Mouse (Mus musculus) induced T-regulatory cell, adult 2 months (primary cell): Measurements from ENCODE around the gene Arfgap2.
A peak's percentile ranks its signal among the peaks of the same experiment; 100 is the strongest.
"Not testable (repeated sequence)": the region's sequence is repeated elsewhere in the genome, so short reads cannot be mapped to it uniquely, and the experiment has no call there.

ENCODE experiments used
- DNase-seq: peaks from one replicate; pipeline ENCODE4 v3.0.0-alpha.2; 2012; ENCODE audit warnings: low read depth

The Arfgap2 gene

DNA sequence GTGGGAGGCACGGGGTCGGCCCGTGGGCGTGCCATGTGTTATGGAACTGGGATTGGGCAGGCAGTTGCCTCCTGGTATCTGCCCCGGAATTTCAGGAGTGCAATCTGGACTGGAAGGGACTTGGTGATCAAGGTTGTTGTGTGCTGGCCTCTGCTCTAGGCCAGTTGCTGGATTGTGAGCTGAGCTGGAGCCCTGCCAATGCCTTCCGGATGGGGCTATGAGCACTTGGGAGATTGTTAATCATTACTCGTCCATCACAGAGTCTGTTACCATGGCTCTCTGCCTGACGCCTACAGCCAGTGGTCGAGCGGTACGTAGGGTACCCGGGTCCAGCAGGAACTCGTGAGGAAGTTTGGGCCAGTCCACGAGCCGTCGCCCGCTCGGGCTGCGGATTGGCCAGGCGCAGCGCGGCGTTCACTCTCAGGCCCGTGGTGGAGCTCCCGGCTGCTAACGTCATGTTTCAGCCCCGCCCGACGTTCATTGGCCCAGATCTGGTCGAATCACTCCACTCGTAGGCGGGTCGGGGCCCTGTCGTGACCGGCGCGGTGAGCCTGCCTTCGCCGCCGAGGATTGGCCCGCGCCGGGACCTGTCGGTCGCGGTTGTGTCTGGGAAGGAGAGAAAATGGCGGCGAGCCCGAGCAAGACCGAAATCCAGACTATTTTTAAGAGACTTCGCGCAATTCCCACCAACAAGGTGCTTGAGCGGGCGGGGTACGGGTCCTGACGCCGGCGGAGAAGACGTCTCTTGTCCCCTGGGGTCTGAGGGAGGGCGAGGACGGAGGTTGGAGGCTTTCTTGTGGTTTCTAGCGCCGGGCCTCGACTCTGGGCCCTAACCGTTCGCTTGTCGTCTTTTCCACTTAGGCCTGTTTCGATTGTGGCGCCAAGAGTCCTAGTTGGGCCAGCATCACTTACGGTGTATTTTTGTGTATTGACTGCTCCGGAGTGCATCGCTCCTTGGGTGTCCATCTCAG, at the start of gene Arfgap2:
Gene Arfgap2 (plus strand): TSS at position 264 of the 971 bp plus-strand sequence.
- DNase-seq, result peak; percentile 97

DNA sequence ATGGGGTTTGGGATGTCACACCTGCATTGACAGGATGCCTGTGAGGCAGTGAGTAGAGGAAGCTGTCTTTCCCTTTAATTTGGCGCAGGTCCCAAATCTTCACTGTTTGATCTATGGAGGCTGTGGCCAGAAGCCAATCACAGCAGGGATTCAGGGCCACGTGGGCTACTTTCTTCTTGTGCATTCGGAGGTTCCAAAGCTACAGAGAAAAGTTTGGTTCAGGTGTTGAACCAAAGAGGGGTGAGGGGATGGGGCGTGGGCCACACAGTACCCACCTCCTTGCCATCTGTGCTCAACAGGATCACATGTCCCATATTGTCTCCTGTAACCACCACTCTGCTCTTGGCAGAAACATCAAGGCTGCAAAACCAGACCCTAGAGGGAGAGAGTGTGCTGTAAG, 47.7 kb upstream of the Arfgap2 start:
- DNase-seq, result no peak

DNA sequence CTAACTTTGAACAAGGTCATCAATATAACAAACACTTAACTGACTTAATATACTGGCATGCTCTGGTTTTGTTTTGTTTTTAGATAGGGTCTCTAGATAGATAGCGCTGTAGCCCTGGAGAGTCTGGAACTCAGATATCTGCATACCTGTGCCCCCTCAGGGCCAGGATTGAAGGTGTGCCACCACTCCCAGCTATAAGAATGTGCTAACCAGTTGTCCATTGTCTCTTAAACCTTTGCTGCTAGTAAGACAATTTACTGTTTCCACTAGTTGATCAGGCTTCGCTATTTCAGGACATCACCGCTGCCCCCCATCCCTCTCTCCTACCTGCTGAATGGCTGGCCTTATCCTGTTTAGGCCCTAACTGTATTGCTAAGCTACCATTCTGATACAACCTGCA, 44.3 kb upstream of the Arfgap2 start:
- DNase-seq, result no peak

DNA sequence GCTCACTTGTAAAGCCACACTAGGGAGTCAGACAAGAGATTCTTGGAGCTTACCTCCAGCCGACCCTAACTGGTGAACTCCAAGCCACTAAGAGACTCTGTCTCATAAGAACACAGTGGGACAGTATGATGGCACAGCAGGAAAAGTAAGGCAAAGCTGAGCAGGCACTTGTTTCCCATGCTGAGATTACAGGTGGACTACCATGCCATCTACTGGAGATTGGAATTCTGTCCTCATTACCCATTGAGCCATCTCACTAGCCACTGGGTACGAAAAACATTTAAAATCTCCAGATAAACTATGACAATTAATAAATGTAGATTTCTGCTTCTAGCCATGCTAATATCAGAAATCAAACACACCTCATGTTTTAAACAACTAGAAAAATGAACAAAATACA, 41.2 kb upstream of the Arfgap2 start:
- no peak for DNase-seq

DNA sequence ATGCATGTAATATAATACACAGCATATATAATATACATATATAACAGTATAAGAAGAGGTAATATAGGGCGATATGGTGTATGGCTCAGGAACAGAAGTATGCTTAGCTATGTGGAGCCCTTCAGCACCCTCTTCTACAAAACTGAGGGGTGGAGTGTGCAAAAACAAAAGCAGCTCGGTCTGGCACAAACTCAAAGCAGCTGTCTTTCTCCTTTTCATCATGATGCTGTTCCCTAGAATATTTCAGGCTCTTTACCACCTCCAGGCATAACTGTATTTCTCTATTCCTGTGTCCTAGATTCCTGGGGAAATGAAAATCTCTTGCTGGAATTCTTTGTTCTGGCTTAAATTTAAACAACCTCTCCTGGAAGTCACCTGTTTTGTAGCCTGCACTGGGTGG, 35.0 kb upstream of the Arfgap2 start:
- no peak for DNase-seq

DNA sequence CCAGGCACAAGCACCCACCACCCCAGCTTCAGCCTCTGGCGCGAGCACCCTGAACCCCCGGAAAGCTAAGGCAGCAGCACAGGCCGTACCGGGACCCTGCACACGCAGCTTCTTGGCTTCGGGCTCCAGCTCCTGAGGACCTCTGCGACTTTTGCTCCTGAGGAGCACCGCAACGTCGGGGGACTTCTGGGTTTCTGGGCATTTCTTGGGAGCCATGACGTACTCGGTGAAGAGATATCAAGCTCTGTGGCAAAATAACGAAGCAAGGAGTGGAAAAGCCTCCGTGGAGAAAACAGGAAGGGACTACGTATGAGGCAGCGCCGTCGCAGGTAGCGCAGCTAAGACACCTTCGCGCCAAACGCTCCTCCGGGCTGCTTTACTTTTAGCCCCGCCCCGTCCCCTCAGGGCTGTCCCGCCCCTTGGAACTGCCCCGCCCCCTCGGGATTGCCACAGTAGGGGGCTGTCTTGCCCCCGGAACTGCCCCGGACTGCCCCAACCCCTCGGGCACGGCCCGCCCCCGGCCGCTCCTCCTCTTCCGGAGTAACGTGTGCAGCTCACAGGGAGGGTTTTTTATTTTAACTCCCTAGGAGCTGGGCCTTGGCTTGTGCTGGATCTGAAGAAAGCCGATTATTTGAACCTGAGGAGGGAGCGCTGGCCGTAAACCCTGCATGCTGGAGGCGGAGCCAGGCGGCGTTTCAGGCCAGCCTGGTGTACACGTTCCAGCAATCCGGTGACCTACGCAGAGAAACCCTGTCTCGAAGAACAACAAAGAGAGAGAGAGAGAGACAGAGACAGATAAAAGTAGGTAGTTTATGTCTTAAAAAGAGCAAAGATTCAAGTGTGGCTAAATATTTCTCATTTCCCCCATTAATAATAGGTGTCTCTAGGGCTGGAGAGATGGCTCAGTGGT, 27.9 kb upstream of the Arfgap2 start, which contains the start of gene Ddb2:
Gene Ddb2 (minus strand): TSS at position 382 of the 910 bp plus-strand sequence.
- peak; percentile 99 for DNase-seq

DNA sequence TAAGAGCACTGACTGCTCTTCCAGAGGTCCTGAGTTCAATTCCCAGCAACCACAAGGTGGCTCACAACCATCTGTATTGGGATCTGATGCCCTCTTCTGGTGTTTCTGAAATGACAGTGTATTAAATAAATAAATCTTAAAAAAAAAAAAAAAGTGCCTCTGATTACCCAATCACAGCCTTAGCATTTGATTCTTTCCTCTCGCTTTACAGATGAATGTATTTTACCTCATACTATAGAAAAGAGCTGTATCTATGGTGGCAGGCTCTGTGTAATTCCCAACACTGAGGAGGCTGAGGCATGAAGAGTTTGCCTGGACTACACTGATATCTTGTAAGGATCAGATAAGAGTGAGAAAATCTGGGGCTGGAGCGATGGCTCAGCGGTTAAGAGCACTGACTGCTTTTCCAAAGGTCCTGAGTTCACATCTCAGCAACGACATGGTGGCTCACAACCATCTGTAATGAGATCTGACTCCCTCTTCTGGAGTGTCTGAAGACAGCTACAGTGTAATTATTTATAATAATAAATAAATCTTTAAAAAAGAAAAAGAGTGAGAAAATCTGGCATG, 27.2 kb upstream of the Arfgap2 start:
- not testable (repeated sequence) for DNase-seq

DNA sequence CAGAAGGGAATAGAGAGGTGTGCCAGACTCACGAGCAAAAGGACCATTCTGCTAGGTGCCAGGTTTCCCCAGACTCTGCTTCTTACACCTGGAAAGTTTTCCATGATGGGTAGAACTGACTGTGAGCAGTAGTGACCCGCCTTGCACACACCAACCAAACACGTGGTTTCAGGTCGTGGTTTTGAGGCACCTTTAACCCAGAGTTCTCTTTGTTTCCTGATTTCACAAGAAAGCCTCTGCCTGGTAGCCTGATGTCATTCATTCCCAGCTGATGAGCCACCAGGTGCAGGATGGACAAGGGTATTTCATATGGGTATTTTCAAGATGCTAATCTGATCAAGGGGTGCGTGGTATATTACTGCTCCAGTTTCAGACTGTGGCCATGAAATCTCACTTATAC, 22.2 kb upstream of the Arfgap2 start:
- peak; percentile 66 for DNase-seq

DNA sequence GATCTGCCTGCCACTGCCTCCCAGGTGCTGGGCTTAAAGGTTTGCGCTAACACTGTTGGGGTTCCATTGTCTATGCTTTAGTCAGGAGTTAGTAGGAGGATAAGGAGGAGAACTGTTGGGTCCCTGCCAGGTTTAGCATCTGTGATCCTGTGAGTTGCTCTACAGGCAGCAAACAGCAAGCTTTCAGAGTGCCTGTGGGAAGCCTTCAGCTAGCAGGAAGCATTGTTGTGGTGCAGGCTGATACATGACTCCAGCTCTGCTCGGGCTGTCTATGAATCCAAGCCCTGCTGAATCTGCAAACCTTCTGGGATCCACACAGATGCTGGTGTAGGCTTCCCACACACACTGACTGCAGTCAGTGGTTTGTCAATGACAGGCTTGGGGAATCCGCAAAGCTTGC, 21.4 kb upstream of the Arfgap2 start:
- no peak for DNase-seq

DNA sequence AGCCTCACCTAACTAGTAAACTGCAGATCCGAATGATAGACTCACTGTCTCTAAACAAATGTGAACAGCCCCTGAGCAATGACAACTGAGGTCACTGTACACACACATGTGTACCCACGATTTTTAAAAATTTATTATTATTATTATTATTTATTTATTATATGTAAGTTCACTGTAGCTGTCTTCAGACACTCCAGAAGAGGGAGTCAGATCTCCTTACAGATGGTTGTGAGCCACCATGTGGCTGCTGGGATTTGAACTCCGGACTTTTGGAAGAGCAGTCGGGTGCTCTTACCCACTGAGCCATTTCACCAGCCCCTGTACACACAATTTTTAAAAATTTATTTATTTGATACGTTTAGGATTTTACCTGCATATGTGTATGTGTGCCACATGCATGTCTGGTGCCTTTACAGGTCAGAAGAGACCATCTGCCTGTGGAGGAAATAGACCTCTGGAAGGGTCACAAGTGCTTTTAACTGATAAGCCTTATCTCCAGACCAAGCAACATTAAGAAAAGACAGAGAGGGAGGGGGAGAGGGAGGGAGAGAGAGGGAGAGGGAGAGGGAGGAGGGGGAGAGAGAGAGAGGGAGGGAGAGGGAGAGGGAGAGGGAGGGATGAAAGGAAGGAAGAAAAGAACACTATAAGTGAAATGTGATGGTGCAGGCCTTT, 20.1 kb upstream of the Arfgap2 start:
- DNase-seq, result no peak

DNA sequence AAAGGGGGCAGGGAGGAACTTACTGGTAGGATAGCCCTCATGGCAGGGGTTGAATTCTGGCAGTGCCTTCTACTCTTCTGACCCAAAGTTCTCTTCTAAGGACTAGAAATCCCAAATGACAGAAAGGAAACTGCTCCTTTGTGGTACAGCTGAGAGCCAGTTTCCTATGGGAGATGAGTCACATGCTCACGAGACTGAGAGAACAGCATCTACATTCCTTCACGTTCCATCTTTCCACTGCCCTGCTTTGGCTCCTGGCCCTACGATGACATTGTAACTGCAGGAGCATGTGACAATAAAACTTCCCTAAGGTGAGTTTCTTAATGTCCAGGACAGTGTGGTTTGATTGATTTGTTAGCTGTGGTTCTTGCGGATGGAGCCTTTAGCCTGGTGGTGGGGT, 16.4 kb upstream of the Arfgap2 start:
- no peak for DNase-seq

DNA sequence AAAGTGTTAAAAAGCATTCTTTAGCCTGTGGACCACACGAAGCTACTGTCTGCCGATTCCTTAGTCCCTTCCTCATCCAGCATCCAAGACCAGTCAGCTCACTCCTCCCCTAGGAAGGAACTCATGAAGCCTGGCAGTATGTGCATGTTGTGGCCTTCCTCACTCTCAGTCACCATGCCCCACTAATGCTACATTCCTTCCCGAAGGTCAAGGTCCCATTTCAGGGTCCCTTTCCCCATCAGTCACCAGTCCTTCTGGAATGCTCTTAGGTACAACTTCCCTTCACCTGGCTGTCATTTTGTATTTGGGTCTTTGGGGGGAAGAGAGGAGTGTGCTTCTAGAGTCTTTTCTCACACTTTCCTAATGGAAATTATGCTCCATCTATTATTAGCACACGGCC, 12.8 kb upstream of the Arfgap2 start:
- no peak for DNase-seq

DNA sequence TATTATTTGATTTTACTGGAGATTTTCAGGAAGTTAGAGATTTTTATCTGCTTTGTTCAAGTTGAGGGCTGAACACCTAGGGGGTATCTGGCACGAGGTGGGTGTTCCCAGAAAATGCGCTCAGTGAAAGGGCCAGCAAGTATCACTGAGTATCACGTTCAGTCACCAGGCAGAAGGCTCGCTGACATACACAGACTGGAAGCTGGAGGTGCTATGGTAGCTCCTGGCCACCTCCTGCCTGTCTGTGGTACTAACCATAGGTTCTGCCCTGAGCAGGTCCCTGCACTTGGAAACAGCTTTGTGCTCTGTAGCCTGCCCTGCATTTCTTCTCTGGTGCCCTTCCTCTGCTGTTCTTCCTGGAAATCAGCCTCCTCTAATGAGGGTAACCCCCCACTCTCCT, 12.3 kb upstream of the Arfgap2 start:
- DNase-seq, result no peak

DNA sequence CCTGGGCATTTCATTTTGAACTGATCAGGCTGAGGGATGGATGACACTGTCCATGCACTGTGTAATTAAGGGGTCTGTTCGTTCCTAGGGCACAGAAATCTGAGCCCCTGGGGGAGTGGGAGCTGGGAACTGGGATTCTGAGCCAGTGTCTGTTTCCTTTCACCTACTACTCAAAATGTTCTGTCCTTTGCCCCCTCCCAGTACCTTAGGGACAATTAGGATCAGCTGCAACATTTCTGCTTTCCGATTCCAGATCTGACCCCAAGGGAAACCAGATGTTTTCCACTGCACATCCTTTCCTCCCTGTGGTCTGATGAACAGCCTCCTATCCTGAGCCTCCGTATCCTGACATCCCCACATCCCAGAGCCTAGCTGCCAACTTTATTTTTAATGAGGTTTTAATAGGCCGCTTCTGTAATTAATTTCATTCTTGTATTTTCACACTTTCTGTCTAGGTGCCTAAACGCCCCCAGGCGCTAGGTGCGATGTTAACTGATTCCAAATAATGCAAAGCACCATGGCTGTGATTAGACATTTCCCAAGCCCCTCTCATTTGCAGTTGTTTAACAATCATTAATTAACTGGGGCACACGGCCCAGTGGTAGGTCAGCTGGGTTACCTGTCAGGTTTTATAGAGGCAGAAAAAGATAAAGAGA, 9.9 kb upstream of the Arfgap2 start:
- DNase-seq, result no peak

DNA sequence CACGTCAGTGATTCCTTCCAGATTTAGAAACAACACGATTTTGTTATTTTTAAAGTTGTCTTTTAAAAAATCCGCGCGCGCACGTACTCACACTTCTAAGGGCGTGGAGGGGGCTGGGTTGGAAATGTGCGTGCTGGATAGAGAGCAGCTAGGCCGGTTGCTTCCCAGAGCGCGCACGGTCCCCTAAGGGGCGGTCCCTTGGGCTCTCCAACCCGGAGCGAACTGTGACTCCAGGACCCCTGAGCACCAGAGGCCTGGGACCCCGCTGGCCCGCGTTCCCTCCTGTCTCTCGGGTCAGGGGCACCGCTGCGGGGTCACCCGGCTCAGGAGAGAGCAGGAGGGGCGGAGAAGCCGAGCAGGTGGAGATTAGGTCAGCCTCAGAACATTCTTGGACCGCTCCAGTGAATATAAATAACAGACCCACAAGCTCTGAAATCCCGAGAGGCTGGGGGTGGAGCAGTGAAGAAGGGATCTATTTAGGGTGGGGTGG, 9.1 kb upstream of the Arfgap2 start, which contains the start of gene Pacsin3:
Gene Pacsin3 (plus strand): TSS at position 294 of the 490 bp plus-strand sequence.
- DNase-seq, result peak; percentile 48

DNA sequence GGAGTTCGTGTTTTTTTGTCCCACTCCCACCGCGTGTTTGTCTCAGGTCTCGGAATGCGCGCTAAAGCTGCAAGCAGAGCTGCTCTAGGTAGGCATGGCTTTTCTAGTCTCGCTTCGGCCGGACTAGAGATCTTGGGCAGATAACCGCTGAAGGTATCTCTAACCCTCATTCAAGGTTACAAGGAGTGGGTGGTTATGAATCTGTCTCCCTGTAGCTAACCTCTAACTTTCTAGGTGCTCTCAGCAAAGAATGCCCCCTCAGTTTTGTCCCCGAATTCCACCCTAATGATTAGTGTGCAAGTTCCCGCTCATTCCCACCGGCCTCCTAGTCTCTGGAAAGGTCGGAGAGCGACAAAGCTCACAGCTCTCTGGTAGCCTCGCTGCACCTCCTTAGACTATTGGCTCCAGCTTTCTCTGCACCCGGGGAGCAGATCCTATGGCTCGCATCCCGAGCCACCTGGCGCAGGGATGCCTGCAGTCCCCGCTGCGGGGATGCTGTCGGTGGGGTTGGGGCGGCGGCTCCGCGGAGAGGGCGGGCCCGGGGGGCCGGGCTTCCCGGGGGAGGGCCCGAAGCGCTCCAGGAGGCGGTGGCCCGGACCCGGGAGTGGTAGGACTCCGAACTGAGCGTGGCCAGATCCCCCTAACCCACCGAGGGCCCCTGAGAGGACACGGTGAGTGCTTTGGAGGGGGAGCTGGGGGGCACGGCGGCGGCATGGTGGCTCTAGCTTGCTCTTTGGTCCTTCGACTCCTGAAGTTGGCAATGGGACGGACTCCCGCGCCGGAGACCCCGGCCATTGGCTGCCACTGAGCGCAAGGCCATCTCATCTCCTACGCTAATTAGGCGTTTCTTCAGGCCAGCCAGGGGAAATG, 8.3 kb upstream of the Arfgap2 start:
- peak; percentile 67 for DNase-seq

DNA sequence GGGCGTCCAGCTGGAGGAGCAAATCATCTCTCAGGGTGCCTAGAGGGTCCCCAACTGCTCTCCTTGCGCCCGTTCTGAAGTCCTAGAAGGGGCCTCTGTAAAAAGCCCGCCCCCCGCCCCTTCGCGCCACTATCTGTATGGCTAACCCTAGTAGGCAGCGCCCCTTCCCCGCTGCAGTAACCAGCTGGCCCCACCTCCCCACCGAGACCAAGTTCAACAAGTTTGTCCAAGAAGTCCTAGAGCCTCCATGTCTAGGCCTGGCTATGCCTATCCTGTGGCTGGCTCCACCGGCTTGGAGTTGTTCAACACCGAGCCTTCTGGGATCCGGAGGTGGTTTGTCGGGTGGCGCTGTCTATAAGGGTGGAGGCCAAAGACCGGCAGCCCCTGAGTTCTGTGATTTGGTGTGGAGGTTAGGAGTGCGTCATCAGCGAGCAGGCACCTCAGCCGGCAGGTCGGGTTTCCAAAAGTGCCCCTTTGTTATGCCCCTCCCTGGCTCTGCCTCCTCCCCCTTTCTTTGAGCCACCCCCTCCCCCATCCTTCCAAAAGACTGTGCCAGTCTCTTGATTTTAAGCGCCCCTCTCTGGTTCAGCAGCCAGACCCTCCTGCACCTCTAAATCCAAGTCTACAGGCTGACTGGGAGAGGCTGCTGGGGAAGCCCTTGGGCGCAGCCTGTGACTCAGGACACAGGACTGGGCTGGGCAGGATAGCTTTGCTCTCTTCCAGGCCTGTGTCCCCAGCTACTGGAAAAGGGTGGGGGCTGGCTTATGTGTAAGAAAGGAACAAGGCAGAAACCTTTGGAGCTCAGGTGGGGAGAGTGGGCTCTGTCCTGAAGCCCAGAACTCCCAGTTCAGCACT, 7.4 kb upstream of the Arfgap2 start:
- DNase-seq, result peak; percentile 54

DNA sequence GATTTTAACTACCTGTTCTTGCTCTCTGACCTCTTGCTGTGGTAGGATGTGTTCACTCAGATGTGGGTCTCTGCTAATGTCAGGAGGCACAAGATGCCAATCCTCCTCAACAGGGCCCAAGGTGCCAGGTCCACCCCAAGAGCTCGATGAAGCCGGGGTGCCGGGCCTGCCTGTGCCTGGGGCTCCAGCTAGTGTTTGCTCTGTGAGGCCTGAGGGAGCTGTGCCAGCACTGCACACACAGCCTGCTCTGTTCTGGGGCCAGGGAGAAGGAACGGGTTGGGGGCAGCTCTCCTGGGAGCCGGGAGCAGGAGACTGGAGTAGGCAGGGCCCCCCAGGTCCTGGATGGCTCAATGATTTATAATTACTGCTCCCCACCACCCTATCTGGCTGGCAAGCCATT, 6.7 kb upstream of the Arfgap2 start:
- no peak for DNase-seq

DNA sequence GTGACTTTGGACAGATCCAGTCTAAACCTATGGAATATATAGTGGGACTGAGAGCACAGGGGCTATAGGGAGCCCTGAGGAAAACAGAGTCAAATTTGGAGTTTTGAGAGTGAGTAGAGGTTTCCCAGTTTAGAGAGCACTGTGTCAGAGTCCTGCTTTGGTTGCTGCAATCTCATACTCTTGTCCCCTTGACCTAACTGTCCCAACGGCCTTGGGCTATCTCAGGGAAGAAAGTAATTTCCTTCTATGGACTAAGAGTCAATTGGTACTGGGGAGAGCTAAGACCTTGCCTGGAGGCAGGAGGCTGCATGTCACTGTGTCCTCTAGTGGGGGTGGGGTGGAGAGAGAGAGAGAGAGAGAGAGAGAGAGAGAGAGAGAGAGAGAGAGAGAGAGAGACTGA, 5.9 kb upstream of the Arfgap2 start:
- DNase-seq, result no peak
